Mouse (Mus musculus): ENCODE results near the gene Nipa2. TPM values are rescaled to one million over a fixed set of nuclear protein-coding genes. Genes with fewer than 3 reads are reported as not detected.
"Not testable (repeated sequence)": the region's sequence is repeated elsewhere in the genome, so short reads cannot be mapped to it uniquely, and the experiment has no call there.

Gene Nipa2
- polyA plus RNA-seq, 1 experiment = 14.5 TPM

GRCm38 (mm10) chr7:55935025-55935424 lies 27.3 kb downstream of the Nipa2 start:
- TF ChIP-seq SRF (IDR thresholded peaks at IDR 0.05; ENCODE audit: control insufficient read depth, insufficient read length, low read depth) = no peak
- no peak overlapping the region for H3K4me3 ChIP-seq
- no peak overlapping the region for H3ac ChIP-seq (ENCODE audit: control insufficient read depth, insufficient read length)
- no peak overlapping the region for H3K4me2 ChIP-seq (ENCODE audit: low read depth)
- peaks cover 38% of the 10 kb centered on the region for H3K36me3 ChIP-seq (ENCODE audit: control insufficient read depth, insufficient read depth)
- no peaks in the 10 kb centered on the region for H3K27me3 ChIP-seq (ENCODE audit: control insufficient read depth, insufficient read depth, insufficient read length)
- H3K79me2 ChIP-seq (ENCODE audit: control insufficient read depth, insufficient read depth) = no peaks in the 10 kb centered on the region

- TF ChIP-seq CEBPB (IDR thresholded peaks at IDR 0.05; ENCODE audit: insufficient read depth, poor library complexity, severe bottlenecking) = no peak
- no peak for TF ChIP-seq E2F4 (IDR thresholded peaks at IDR 0.05; ENCODE audit: insufficient read depth)
- no peak for TF ChIP-seq MYOG (IDR thresholded peaks at IDR 0.05; ENCODE audit: control insufficient read depth in 1 of 3, insufficient read depth in 1 of 3, insufficient read length in 2 of 3, low read depth in 2 of 3)
- TF ChIP-seq POLR2AphosphoS2 (IDR thresholded peaks at IDR 0.05; ENCODE audit: insufficient read length, low read depth) = no peak
- TF ChIP-seq REST (IDR thresholded peaks at IDR 0.05; ENCODE audit: insufficient read depth, insufficient read length) = no peak
- Histone ChIP-seq H3K4me2 (ENCODE audit: low read depth) (no peak overlapping the region), H3K4me3 (no peak overlapping the region), H3ac (ENCODE audit: control insufficient read depth, insufficient read length) (no peak overlapping the region), H3K79me2 (ENCODE audit: control insufficient read depth, insufficient read depth) (no peaks in the 10 kb centered on the region), H3K27me3 (ENCODE audit: control insufficient read depth, insufficient read depth, insufficient read length) (no peaks in the 10 kb centered on the region), H3K36me3 (ENCODE audit: control insufficient read depth, insufficient read depth) (peaks cover 47% of the 10 kb centered on the region)
These were observed 33.6 kb downstream of the Nipa2 start for GRCm38 (mm10) chr7:55928649-55929048.

GRCm38 (mm10) chr7:55927262-55927661 lies 35.0 kb downstream of the Nipa2 start:
- no peak overlapping the region for H3K4me3 ChIP-seq
- TF ChIP-seq POLR2A (IDR thresholded peaks at IDR 0.05; ENCODE audit: insufficient read length, low read depth) = no peak
- no peak for TF ChIP-seq E2F4 (IDR thresholded peaks at IDR 0.05; ENCODE audit: insufficient read depth)
- no peak for TF ChIP-seq MYOG (IDR thresholded peaks at IDR 0.05; ENCODE audit: control insufficient read depth in 1 of 3, insufficient read depth in 1 of 3, insufficient read length in 2 of 3, low read depth in 2 of 3)
- TF ChIP-seq REST (IDR thresholded peaks at IDR 0.05; ENCODE audit: insufficient read depth, insufficient read length) = no peak
- TF ChIP-seq SRF (IDR thresholded peaks at IDR 0.05; ENCODE audit: control insufficient read depth, insufficient read length, low read depth) = no peak
- no peak for TF ChIP-seq TCF12 (IDR thresholded peaks at IDR 0.05; ENCODE audit: insufficient read depth, poor library complexity, severe bottlenecking)
- no peak for TF ChIP-seq USF1 (IDR thresholded peaks at IDR 0.05; ENCODE audit: low read depth)
- TF ChIP-seq POLR2AphosphoS2 (IDR thresholded peaks at IDR 0.05; ENCODE audit: insufficient read length, low read depth) = no peak
- no peak for TF ChIP-seq MAX (IDR thresholded peaks at IDR 0.05; ENCODE audit: low read depth)
- no peak for TF ChIP-seq MYOD1 (IDR thresholded peaks at IDR 0.05; ENCODE audit: control insufficient read depth in 1 of 3, insufficient read length in 2 of 3, low read depth in 2 of 3)
- no peak for TF ChIP-seq TCF3 (IDR thresholded peaks at IDR 0.05; ENCODE audit: insufficient read length, low read depth)
- TF ChIP-seq CEBPB (IDR thresholded peaks at IDR 0.05; ENCODE audit: insufficient read depth, poor library complexity, severe bottlenecking) = no peak
- no peak overlapping the region for H3ac ChIP-seq (ENCODE audit: control insufficient read depth, insufficient read length)
- no peaks in the 10 kb centered on the region for H3K79me2 ChIP-seq (ENCODE audit: control insufficient read depth, insufficient read depth)
- H3K4me2 ChIP-seq (ENCODE audit: low read depth) = no peak overlapping the region
- no peaks in the 10 kb centered on the region for H3K27me3 ChIP-seq (ENCODE audit: control insufficient read depth, insufficient read depth, insufficient read length)
- peaks cover 46% of the 10 kb centered on the region for H3K36me3 ChIP-seq (ENCODE audit: control insufficient read depth, insufficient read depth)

- not testable (repeated sequence) for H3ac ChIP-seq (ENCODE audit: control insufficient read depth, insufficient read length); H3K79me2 ChIP-seq (ENCODE audit: control insufficient read depth, insufficient read depth); H3K27me3 ChIP-seq (ENCODE audit: control insufficient read depth, insufficient read depth, insufficient read length); H3K4me3 ChIP-seq; H3K4me2 ChIP-seq (ENCODE audit: low read depth)
- H3K36me3 ChIP-seq (ENCODE audit: control insufficient read depth, insufficient read depth) = peaks cover 22% of the 10 kb centered on the region
These were observed 43.9 kb downstream of the Nipa2 start for GRCm38 (mm10) chr7:55918365-55918764.

GRCm38 (mm10) chr7:55912118-55912517 lies 50.2 kb downstream of the Nipa2 start:
- Histone ChIP-seq H3K4me2 (ENCODE audit: low read depth) (no peak overlapping the region), H3K4me3 (no peak overlapping the region), H3K36me3 (ENCODE audit: control insufficient read depth, insufficient read depth) (peaks cover 32% of the 10 kb centered on the region), H3K27me3 (ENCODE audit: control insufficient read depth, insufficient read depth, insufficient read length) (no peaks in the 10 kb centered on the region), H3K79me2 (ENCODE audit: control insufficient read depth, insufficient read depth) (no peaks in the 10 kb centered on the region), H3ac (ENCODE audit: control insufficient read depth, insufficient read length) (no peak overlapping the region)
- TF ChIP-seq E2F4 (IDR thresholded peaks at IDR 0.05; ENCODE audit: insufficient read depth) (no peak), MYOD1 (IDR thresholded peaks at IDR 0.05; ENCODE audit: control insufficient read depth in 1 of 3, insufficient read length in 2 of 3, low read depth in 2 of 3) (no peak), POLR2A (IDR thresholded peaks at IDR 0.05; ENCODE audit: insufficient read length, low read depth) (no peak), TCF12 (IDR thresholded peaks at IDR 0.05; ENCODE audit: insufficient read depth, poor library complexity, severe bottlenecking) (no peak), POLR2AphosphoS2 (IDR thresholded peaks at IDR 0.05; ENCODE audit: insufficient read length, low read depth) (no peak), SRF (IDR thresholded peaks at IDR 0.05; ENCODE audit: control insufficient read depth, insufficient read length, low read depth) (no peak), USF1 (IDR thresholded peaks at IDR 0.05; ENCODE audit: low read depth) (no peak), MAX (IDR thresholded peaks at IDR 0.05; ENCODE audit: low read depth) (no peak), CEBPB (IDR thresholded peaks at IDR 0.05; ENCODE audit: insufficient read depth, poor library complexity, severe bottlenecking) (no peak), MYOG (IDR thresholded peaks at IDR 0.05; ENCODE audit: control insufficient read depth in 1 of 3, insufficient read depth in 1 of 3, insufficient read length in 2 of 3, low read depth in 2 of 3) (no peak), TCF3 (IDR thresholded peaks at IDR 0.05; ENCODE audit: insufficient read length, low read depth) (no peak), REST (IDR thresholded peaks at IDR 0.05; ENCODE audit: insufficient read depth, insufficient read length) (no peak)
